Mouse (Mus musculus): ENCODE results near the gene Tspan31. TPM values are rescaled to one million over a fixed set of nuclear protein-coding genes. Genes with fewer than 3 reads are reported as not detected.

Gene Tspan31
- polyA plus RNA-seq (2015; fragmentation: Nextera tagmentation; extraction: Ambion mirVana), result 99.5 and 110 TPM in 2 replicates

DNA sequence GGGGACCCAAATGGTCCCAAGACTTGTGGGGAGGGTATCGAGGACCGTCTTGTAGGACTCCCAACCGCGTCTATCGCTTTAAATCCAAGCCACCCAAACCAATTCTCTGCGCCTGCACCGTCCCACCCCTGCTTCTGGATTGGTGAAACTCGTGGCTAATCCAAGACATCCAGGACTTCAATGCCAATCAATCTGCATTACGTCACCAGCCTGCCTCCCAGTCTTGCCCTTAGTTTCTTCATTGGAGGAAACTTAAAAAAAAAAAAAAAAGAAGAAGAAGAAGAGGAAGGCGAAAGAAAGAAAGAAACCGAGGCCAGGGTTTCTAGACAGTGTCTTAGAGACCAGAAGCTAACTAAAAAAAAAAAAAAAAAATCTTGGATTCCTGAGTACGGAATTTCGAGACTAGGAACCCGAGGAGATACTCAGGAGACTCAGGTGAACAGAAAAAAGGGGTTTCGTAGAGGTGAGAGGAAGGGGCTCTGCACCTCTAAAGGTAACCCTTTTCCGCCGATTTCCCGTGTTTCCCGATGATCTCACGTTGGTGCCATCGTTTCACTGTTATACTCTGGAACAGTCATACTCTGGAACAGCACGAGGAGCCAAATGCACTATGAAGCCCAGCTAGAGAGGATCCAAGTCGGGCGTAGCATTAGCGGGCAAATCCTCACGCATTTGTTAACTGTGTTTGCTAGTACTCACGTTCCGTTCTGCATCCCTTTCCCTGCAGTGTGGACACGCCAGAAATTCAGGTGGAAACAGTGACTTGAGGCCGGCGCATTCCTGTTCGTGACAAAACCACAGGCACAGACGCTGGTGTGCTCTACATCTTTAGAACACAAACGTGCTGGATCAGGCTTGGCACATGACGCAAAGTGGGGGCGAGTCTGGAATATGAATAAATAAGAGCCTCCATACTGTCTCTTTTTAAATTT is at the start of gene Tspan31:
Tspan31 (minus strand) TSS at position 75 of the 932 bp plus-strand sequence.
- peak within 1 kb of the TSS; percentile 60 for H3K9ac ChIP-seq (replicated peaks; ENCODE audit: low read depth)
- peak; percentile 98 for DNase-seq (ENCODE audit: low spot score)
- WGBS, result under 1% methylated on average over 36 of the region's 36 CpGs
- peak within 1 kb of the TSS; percentile 83 for H3K27ac ChIP-seq (ENCODE audit: low read length)
- ATAC-seq, result peak; percentile 96
- no peaks in the 10 kb centered on the region for H3K27me3 ChIP-seq (replicated peaks; ENCODE audit: insufficient read depth, low read length)
- H3K4me2 ChIP-seq (replicated peaks; ENCODE audit: low read depth, low read length), result peak within 1 kb of the TSS; percentile 77
- TF ChIP-seq CTCF (IDR thresholded peaks at IDR 0.05) (no peak), EP300 (IDR thresholded peaks at IDR 0.05) (peak; percentile 48; the same call in 1 of the 2 replicates)
- no peaks in the 10 kb centered on the region for H3K9me3 ChIP-seq (ENCODE audit: low read length)
- H3K4me1 ChIP-seq (ENCODE audit: insufficient read depth, low read depth, low read length), result peaks cover 11% of the 10 kb centered on the region; the same call in 1 of the 2 replicates
- peak within 1 kb of the TSS; percentile 59 for H3K4me3 ChIP-seq (ENCODE audit: low read depth, low read length)
- H3K36me3 ChIP-seq (ENCODE audit: insufficient read depth, low read length), result peaks cover 16% of the 10 kb centered on the region

DNA sequence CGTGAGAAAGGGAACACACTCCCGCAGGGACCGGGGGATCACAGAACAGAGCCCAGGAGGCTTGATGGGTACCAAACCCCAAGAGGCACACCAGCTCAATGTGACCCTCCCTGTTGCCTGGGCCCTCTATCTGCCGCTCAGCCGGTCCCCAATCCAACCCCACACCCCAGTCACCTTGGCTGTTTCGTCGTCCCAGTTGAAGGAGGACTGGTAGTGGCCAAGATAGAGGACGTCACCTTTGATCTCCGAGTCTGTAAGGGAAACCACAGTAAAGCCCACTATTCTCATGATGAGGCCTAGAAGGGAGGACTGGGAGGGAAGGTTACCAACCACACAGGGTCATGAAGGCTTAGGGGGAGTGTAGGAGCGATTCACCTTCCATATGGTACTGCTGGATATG is 49.2 kb upstream of the Tspan31 start:
- H3K9me3 ChIP-seq (ENCODE audit: low read length), result no peaks in the 10 kb centered on the region
- no peak overlapping the region for H3K4me2 ChIP-seq (replicated peaks; ENCODE audit: low read depth, low read length)
- H3K36me3 ChIP-seq (ENCODE audit: insufficient read depth, low read length), result peaks cover 26% of the 10 kb centered on the region
- H3K27me3 ChIP-seq (replicated peaks; ENCODE audit: insufficient read depth, low read length), result no peaks in the 10 kb centered on the region
- ATAC-seq, result no peak
- H3K9ac ChIP-seq (replicated peaks; ENCODE audit: low read depth), result no peak overlapping the region
- TF ChIP-seq EP300 (IDR thresholded peaks at IDR 0.05) (no peak), CTCF (IDR thresholded peaks at IDR 0.05) (no peak)
- H3K27ac ChIP-seq (ENCODE audit: low read length), result no peak overlapping the region
- no peak for DNase-seq (ENCODE audit: low spot score)
- H3K4me1 ChIP-seq (ENCODE audit: insufficient read depth, low read depth, low read length), result 0 out of 2 replicates have a peak, but pooled peaks cover 4% of the 10 kb centered on the region
- WGBS, result 92% methylated on average over 10 of the region's 10 CpGs
- H3K4me3 ChIP-seq (ENCODE audit: low read depth, low read length), result no peak overlapping the region

DNA sequence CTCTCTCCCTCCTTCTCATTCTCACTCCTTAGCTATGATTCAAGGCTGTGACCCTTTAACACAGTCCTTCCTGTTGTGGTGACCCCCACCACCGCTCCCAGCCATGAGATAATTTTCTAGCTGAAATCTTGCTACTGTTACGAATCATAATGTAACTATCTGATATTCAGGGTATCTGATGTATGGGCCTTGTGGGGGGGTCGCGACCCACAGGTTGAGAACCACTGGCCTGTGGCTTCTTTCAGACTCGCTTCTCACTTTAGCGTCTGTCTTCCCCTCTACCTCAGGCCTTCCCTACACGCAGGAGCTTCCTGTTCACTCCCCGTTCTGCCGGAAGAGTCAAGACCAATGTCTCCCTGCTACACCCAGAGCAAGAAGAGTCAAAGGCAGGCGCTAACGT is 48.4 kb upstream of the Tspan31 start:
- Histone ChIP-seq H3K4me3 (ENCODE audit: low read depth, low read length) (no peak overlapping the region), H3K4me1 (ENCODE audit: insufficient read depth, low read depth, low read length) (0 out of 2 replicates have a peak, but pooled peaks cover 4% of the 10 kb centered on the region), H3K9me3 (ENCODE audit: low read length) (no peaks in the 10 kb centered on the region), H3K27me3 (replicated peaks; ENCODE audit: insufficient read depth, low read length) (no peaks in the 10 kb centered on the region), H3K36me3 (ENCODE audit: insufficient read depth, low read length) (peaks cover 26% of the 10 kb centered on the region), H3K4me2 (replicated peaks; ENCODE audit: low read depth, low read length) (no peak overlapping the region), H3K9ac (replicated peaks; ENCODE audit: low read depth) (no peak overlapping the region), H3K27ac (ENCODE audit: low read length) (no peak overlapping the region)
- ATAC-seq, result no peak
- 90% methylated on average over 11 of the region's 11 CpGs for WGBS
- TF ChIP-seq EP300 (IDR thresholded peaks at IDR 0.05) (no peak), CTCF (IDR thresholded peaks at IDR 0.05) (no peak)
- no peak for DNase-seq (ENCODE audit: low spot score)

DNA sequence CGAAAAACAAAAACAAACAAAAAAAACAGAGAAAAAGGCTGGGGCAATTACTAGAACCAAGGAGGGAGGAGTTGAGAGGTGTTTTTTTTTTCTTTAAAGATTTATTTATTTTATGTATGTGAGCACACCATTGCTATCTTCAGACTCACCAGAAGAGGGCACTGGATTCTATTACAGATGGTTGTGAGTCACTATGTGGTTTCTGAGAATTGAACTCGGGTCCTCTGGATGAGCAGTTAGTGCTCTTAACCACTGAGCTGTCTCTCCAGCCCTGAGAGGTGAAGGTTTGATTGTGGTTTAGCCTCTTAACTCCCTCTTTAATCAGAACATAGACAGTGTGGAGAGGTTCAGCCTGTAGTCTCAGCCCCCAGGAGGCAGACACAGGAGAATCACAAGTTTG is 45.0 kb upstream of the Tspan31 start:
- Histone ChIP-seq H3K4me3 (ENCODE audit: low read depth, low read length) (no peak overlapping the region), H3K4me1 (ENCODE audit: insufficient read depth, low read depth, low read length) (no peaks in the 10 kb centered on the region), H3K27me3 (replicated peaks; ENCODE audit: insufficient read depth, low read length) (no peaks in the 10 kb centered on the region), H3K9ac (replicated peaks; ENCODE audit: low read depth) (no peak overlapping the region), H3K36me3 (ENCODE audit: insufficient read depth, low read length) (peaks cover 33% of the 10 kb centered on the region), H3K9me3 (ENCODE audit: low read length) (no peaks in the 10 kb centered on the region), H3K4me2 (replicated peaks; ENCODE audit: low read depth, low read length) (no peak overlapping the region), H3K27ac (ENCODE audit: low read length) (no peak overlapping the region)
- DNase-seq (ENCODE audit: low spot score) (peak; percentile 49), ATAC-seq (no peak)
- TF ChIP-seq CTCF (IDR thresholded peaks at IDR 0.05) (peak; percentile 54), EP300 (IDR thresholded peaks at IDR 0.05) (no peak)
- 86% methylated on average over 2 of the region's 2 CpGs for WGBS

DNA sequence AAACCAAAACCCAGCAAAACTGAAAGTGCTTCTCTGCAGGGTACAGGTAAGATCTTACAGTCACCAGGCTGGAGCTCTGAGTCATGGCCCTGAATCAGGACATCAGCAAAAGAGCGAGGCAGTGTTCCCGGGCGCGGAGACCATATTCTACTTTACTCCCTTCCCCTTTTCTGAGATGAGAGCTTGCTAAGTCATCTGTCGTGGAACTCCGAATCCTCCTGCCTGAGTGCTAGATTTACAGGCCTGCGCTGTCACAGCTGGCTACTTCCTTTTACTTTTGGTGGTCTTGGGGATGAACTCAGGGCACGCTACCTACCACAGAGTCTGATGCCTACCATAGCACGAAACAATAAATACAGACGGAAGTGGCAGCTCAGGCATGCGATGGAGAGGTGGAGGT is 44.3 kb upstream of the Tspan31 start:
- WGBS, result 82% methylated on average over 11 of the region's 11 CpGs
- no peak overlapping the region for H3K4me3 ChIP-seq (ENCODE audit: low read depth, low read length)
- no peak overlapping the region for H3K4me2 ChIP-seq (replicated peaks; ENCODE audit: low read depth, low read length)
- DNase-seq (ENCODE audit: low spot score) (no peak), ATAC-seq (no peak)
- no peaks in the 10 kb centered on the region for H3K27me3 ChIP-seq (replicated peaks; ENCODE audit: insufficient read depth, low read length)
- TF ChIP-seq CTCF (IDR thresholded peaks at IDR 0.05) (no peak), EP300 (IDR thresholded peaks at IDR 0.05) (no peak)
- H3K9me3 ChIP-seq (ENCODE audit: low read length), result no peaks in the 10 kb centered on the region
- no peak overlapping the region for H3K9ac ChIP-seq (replicated peaks; ENCODE audit: low read depth)
- no peaks in the 10 kb centered on the region for H3K4me1 ChIP-seq (ENCODE audit: insufficient read depth, low read depth, low read length)
- H3K36me3 ChIP-seq (ENCODE audit: insufficient read depth, low read length), result peaks cover 29% of the 10 kb centered on the region
- no peak overlapping the region for H3K27ac ChIP-seq (ENCODE audit: low read length)

DNA sequence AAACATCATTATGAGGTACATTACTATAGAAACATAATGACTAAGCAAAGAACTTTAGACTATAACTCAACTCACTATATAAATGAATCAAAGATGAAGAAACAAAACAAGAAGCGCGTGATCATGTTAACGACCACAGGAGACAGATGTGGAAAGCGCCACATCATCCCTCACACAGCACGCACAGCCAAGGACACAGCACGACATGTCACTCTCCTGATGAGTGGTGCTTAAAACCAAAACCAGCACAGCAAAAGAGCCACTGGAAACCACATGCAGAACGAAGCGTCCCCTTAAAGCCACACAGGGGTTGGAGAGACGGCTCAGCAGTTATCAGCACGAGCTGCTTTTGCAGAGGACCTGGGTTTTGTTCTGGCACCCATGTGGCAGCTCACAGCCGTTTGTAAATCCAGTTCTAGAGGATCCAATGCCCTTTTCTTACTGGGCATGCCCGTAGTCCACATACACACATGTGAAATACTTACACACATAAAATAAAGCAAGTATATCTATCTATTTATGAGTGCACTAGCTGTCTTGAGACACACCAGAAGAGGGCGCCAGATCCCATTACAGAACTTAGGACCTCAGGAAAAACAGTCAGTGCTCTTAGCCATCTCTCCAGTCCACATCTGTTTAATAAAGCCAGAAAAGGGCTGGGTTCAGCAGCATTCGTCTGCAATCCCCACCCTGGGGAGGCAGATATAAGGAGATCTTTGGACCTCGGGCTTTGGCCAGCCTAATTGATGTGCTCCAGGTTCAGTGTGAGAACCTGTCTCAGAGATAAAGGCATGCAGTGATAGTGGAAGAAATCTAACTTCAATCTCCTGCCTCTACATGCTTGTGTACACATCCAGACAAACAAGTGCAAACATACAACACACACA is 41.2 kb upstream of the Tspan31 start:
- H3K9me3 ChIP-seq (ENCODE audit: low read length), result no peaks in the 10 kb centered on the region
- ATAC-seq (no peak), DNase-seq (ENCODE audit: low spot score) (no peak)
- H3K36me3 ChIP-seq (ENCODE audit: insufficient read depth, low read length), result peaks cover 6% of the 10 kb centered on the region; the same call in 1 of the 2 replicates
- H3K27ac ChIP-seq (ENCODE audit: low read length), result no peak overlapping the region
- no peaks in the 10 kb centered on the region for H3K27me3 ChIP-seq (replicated peaks; ENCODE audit: insufficient read depth, low read length)
- H3K4me2 ChIP-seq (replicated peaks; ENCODE audit: low read depth, low read length), result no peak overlapping the region
- no peak for TF ChIP-seq EP300 (IDR thresholded peaks at IDR 0.05)
- peak; percentile 34 for TF ChIP-seq CTCF (IDR thresholded peaks at IDR 0.05)
- no peaks in the 10 kb centered on the region for H3K4me1 ChIP-seq (ENCODE audit: insufficient read depth, low read depth, low read length)
- WGBS, result 85% methylated on average over 15 of the region's 15 CpGs
- H3K9ac ChIP-seq (replicated peaks; ENCODE audit: low read depth), result no peak overlapping the region
- no peak overlapping the region for H3K4me3 ChIP-seq (ENCODE audit: low read depth, low read length)
